Mouse (Mus musculus) forebrain, postnatal 0 days (tissue): Measurements from ENCODE around the gene Trak2. TPM values are rescaled to one million over a fixed set of nuclear protein-coding genes. Genes with fewer than 3 reads are reported as not detected.

Experiments
- ATAC-seq: fragments of 200-750 bp; cut with Nextera tagmentation; 2 replicates; pipeline ENCODE4 v1.8.0; 2017; ENCODE audit warnings: mild to moderate bottlenecking, moderate library complexity
- DNase-seq: peaks from one replicate; pipeline ENCODE4 v3.0.0-alpha.2; 2015
- H3K27ac ChIP-seq: fragments of 300-500 bp; sonication (generic); 2 replicates; pipeline ENCODE4 v1.5.1; 2014; ENCODE audit warnings: low read depth, mild to moderate bottlenecking, antibody characterized with exemption, low read length, moderate library complexity, mixed read lengths
- H3K27me3 ChIP-seq: fragments of 300-500 bp; sonication (generic); 2 replicates; pipeline ENCODE4 v1.6.1; 2014; ENCODE audit warnings: mild to moderate bottlenecking, low read length, mixed read lengths; ENCODE audit not compliant: insufficient read depth
- H3K36me3 ChIP-seq: fragments of 300-500 bp; sonication (generic); 2 replicates; pipeline ENCODE4 v1.6.1; 2014; ENCODE audit warnings: mild to moderate bottlenecking, moderate library complexity; ENCODE audit not compliant: insufficient read depth
- H3K4me1 ChIP-seq: fragments of 300-500 bp; sonication (generic); 2 replicates; pipeline ENCODE4 v1.6.1; 2014; ENCODE audit warnings: antibody characterized with exemption; ENCODE audit not compliant: insufficient read depth
- H3K4me2 ChIP-seq: fragments of 300-500 bp; sonication (generic); 2 replicates; pipeline ENCODE4 v1.6.1; 2014; ENCODE audit warnings: low read depth, mild to moderate bottlenecking, moderate library complexity
- H3K4me3 ChIP-seq: fragments of 300-500 bp; sonication (generic); 2 replicates; pipeline ENCODE4 v1.5.1; 2014; ENCODE audit warnings: low read depth, low read length, mixed read lengths
- H3K9ac ChIP-seq: fragments of 300-500 bp; sonication (generic); 2 replicates; pipeline ENCODE4 v1.6.1; 2014; ENCODE audit warnings: mild to moderate bottlenecking
- H3K9me3 ChIP-seq: fragments of 300-500 bp; sonication (generic); 2 replicates; pipeline ENCODE4 v1.6.1; 2016; ENCODE audit warnings: low read length
- CTCF ChIP-seq: sonication (generic); IDR thresholded peaks from 2 replicates; pipeline ENCODE4 v1.5.1; 2016; ENCODE audit warnings: antibody characterized with exemption, control low read depth, low read depth
- WGBS: fragments of 180-500 bp; shearing (Covaris S2); extraction: QIAGEN DNeasy Blood & Tissue Kit; methylation state at CpG from one replicate; pipeline ENCODE4 v1.1.7; 2014; 5-methylcytosine and 5-hydroxymethylcytosine counted together
- polyA plus RNA-seq: library from polyadenylated mRNA; unstranded; fragments of >200 nt; fragmentation: Nextera tagmentation; extraction: Ambion mirVana; gene quantifications from 2 replicates; pipeline ENCODE4 v1.2.1, GENCODE M21; 2015
- total RNA-seq: library from RNA; depleted of rRNA; stranded (reverse); fragments of >200 nt; gene quantifications from 2 replicates; pipeline ENCODE4 v1.2.3, GENCODE M21; 2014

Gene Trak2
- total and polyA plus RNA-seq, 2 experiments from 2014 or later: 12.8 to 40.9 TPM

DNA sequence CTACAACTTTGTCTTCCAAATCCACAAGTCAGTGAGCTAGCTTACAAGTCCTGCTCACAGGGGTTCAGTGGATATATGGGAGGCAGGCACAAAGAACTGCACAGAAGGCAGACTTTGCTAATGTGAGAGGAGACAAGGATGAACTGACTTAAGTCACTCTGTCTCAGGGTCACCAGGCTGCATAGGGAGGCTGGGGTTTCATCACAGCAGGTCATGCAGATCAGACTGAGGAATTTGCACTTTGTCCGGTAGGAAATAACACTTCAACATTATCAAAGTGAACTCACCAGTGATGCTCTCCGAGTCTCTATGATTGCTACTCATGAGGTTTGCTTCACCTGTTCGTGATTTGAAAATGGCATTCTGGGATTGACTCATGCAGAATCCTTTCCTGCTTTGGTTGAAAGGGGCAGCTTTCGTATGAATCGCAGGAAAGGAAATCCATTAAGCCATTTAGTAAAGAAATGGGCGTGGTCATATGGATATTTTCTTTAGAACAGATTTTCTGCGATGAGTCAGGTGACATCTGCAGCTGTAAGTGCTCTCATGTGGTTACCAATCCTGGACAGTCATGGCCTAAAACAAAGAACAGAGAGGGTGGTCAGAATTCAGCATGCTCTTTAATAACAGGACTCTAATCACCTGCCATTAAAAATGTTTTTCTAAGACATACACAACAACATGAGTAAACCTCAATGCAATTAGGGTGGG, 27.1 kb downstream of the Trak2 start:
- H3K9me3 ChIP-seq: no peaks in the 10 kb centered on the region
- ATAC-seq: no peak
- DNase-seq: no peak
- H3K36me3 ChIP-seq: peaks cover 17% of the 10 kb centered on the region
- no peak overlapping the region for H3K4me2 ChIP-seq
- WGBS: 92% methylated on average over 7 of the region's 7 CpGs
- no peak overlapping the region for H3K27ac ChIP-seq
- no peaks in the 10 kb centered on the region for H3K4me1 ChIP-seq
- H3K9ac ChIP-seq: no peak overlapping the region
- H3K27me3 ChIP-seq: no peaks in the 10 kb centered on the region
- TF ChIP-seq CTCF: no peak
- no peak overlapping the region for H3K4me3 ChIP-seq

DNA sequence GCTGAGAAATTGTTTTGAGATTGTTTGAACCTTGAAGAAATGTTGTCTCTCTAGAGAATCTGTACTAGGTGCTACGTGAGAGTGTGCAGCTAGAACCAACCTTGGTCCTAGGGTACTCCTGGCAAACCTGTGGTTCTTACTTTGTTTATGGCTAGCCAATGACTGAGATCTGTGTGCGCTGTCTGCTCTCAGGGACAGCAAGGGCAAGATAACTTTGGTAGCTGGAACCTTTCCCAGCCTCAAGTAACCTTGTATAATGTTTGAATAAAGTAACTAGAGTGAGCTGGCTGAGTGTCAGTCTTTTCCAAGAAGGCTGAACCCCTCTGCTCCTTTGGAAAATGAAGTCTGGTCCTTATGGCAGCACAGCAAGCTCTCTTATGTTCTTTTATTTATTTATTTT, 27.7 kb downstream of the Trak2 start:
- no peak overlapping the region for H3K27ac ChIP-seq
- H3K9ac ChIP-seq: no peak overlapping the region
- no peak overlapping the region for H3K4me3 ChIP-seq
- TF ChIP-seq CTCF: no peak
- H3K27me3 ChIP-seq: no peaks in the 10 kb centered on the region
- no peak overlapping the region for H3K4me2 ChIP-seq
- no peaks in the 10 kb centered on the region for H3K9me3 ChIP-seq
- ATAC-seq (no peak), DNase-seq (no peak)
- H3K36me3 ChIP-seq: peaks cover 17% of the 10 kb centered on the region
- WGBS: 97% methylated on average over 2 of the region's 2 CpGs
- H3K4me1 ChIP-seq: no peaks in the 10 kb centered on the region

GRCm38 (mm10) chr1:58937606-58938099, 35.6 kb downstream of the Trak2 start:
- H3K4me1 ChIP-seq: no peaks in the 10 kb centered on the region
- H3K4me3 ChIP-seq: no peak overlapping the region
- H3K27me3 ChIP-seq: no peaks in the 10 kb centered on the region
- no peak for ATAC-seq
- no peak for TF ChIP-seq CTCF
- H3K9ac ChIP-seq: no peak overlapping the region
- no peak for DNase-seq
- 94% methylated on average over 9 of the region's 9 CpGs for WGBS
- no peak overlapping the region for H3K4me2 ChIP-seq
- H3K36me3 ChIP-seq: no peaks in the 10 kb centered on the region
- no peaks in the 10 kb centered on the region for H3K9me3 ChIP-seq
- H3K27ac ChIP-seq: no peak overlapping the region

GRCm38 (mm10) chr1:58936746-58937605, 36.3 kb downstream of the Trak2 start:
- TF ChIP-seq CTCF: no peak
- H3K4me3 ChIP-seq: no peak overlapping the region
- 95% methylated on average over 10 of the region's 10 CpGs for WGBS
- H3K27me3 ChIP-seq: no peaks in the 10 kb centered on the region
- H3K4me2 ChIP-seq: no peak overlapping the region
- H3K36me3 ChIP-seq: no peaks in the 10 kb centered on the region
- DNase-seq: no peak
- ATAC-seq: no peak
- H3K9ac ChIP-seq: no peak overlapping the region
- no peaks in the 10 kb centered on the region for H3K4me1 ChIP-seq
- no peaks in the 10 kb centered on the region for H3K9me3 ChIP-seq
- no peak overlapping the region for H3K27ac ChIP-seq

DNA sequence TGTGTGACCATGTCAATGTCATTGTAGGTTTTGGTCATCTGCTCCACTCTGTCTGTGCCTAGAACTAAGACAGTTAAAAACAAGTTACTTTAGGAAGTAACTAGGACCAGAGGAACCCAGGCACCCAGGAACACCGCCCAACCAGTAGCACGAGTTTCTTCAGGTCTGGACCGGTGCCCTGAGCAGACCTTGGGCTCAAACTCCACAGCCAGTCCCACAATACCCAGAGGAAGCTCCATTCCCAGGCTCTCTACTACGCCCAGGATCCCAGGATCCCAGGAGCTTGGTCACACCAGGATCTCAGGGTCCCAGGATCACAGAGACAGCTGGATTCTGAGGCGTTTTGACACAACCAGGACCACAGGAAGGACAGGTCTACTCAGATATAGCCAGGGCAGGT, 46.6 kb downstream of the Trak2 start:
- H3K4me2 ChIP-seq: no peak overlapping the region
- H3K27ac ChIP-seq: no peak overlapping the region
- H3K9me3 ChIP-seq: no peaks in the 10 kb centered on the region
- TF ChIP-seq CTCF: no peak
- no peaks in the 10 kb centered on the region for H3K4me1 ChIP-seq
- peaks cover under 1% of the 10 kb centered on the region for H3K36me3 ChIP-seq
- DNase-seq: no peak
- ATAC-seq: no peak
- no peaks in the 10 kb centered on the region for H3K27me3 ChIP-seq
- H3K9ac ChIP-seq: no peak overlapping the region
- 97% methylated on average over 5 of the region's 5 CpGs for WGBS
- H3K4me3 ChIP-seq: no peak overlapping the region

DNA sequence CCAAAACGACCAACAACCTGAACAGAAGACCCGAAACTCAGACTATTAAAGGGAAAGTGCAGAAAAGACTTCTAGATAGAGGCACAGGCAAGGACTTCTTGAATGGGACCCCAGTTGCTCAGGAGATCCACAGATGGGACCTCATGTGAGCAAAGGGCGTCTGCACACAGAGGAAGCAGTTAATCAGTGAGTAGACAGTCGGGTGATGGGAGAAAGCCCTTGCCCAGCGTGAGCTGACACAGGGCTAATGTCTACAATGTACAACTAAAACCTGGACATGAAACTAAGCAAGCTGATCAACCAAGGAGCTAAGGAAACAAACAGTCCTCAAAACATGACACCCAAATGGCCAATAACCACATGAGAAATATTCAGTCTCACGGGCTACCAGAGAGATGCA, 55.7 kb downstream of the Trak2 start:
- DNase-seq: no peak
- no peak overlapping the region for H3K9ac ChIP-seq
- 89% methylated on average over 6 of the region's 6 CpGs for WGBS
- no peaks in the 10 kb centered on the region for H3K4me1 ChIP-seq
- H3K9me3 ChIP-seq: no peaks in the 10 kb centered on the region
- TF ChIP-seq CTCF: no peak
- no peaks in the 10 kb centered on the region for H3K27me3 ChIP-seq
- H3K27ac ChIP-seq: no peak overlapping the region
- no peak overlapping the region for H3K4me3 ChIP-seq
- H3K36me3 ChIP-seq: peaks cover 73% of the 10 kb centered on the region
- H3K4me2 ChIP-seq: no peak overlapping the region
- ATAC-seq: no peak
